Mouse (Mus musculus) C2C12 (cell line): ENCODE results near the gene Ppm1b. TPM values are rescaled to one million over a fixed set of nuclear protein-coding genes. Genes with fewer than 3 reads are reported as not detected.

ENCODE experiments used
- H3K27me3 ChIP-seq: one replicate; pipeline ENCODE4 v1.6.1; 2011; ENCODE audit not compliant: control insufficient read depth, insufficient read depth, insufficient read length
- H3K36me3 ChIP-seq: one replicate; pipeline ENCODE4 v1.6.1; 2011; ENCODE audit not compliant: control insufficient read depth, insufficient read depth
- H3K4me3 ChIP-seq: one replicate; pipeline ENCODE4 v1.5.1; 2011; ENCODE audit warnings: mild to moderate bottlenecking, control low read depth; ENCODE audit not compliant: poor library complexity, insufficient read depth, severe bottlenecking
- H3K79me2 ChIP-seq: one replicate; pipeline ENCODE4 v1.6.1; 2011; ENCODE audit not compliant: control insufficient read depth, insufficient read depth
- H3K79me3 ChIP-seq: one replicate; pipeline ENCODE4 v1.6.1; 2011; ENCODE audit warnings: low read depth, control low read depth
- H3ac ChIP-seq: one replicate; pipeline ENCODE3; 2011; ENCODE audit warnings: low read depth; ENCODE audit not compliant: control insufficient read depth, insufficient read length
- CEBPB ChIP-seq: IDR thresholded peaks from one replicate; pipeline ENCODE4 v1.6.1; 2011; ENCODE audit warnings: low read depth, mild to moderate bottlenecking, control low read depth, moderate library complexity
- CTCF ChIP-seq: IDR thresholded peaks from one replicate; pipeline ENCODE4 v1.5.1; 2011; ENCODE audit not compliant: control insufficient read depth, insufficient read depth, insufficient read length
- FOSL1 ChIP-seq: IDR thresholded peaks from one replicate; pipeline ENCODE4 v1.8.0; 2011; ENCODE audit warnings: mild to moderate bottlenecking, low read length; ENCODE audit not compliant: poor library complexity, insufficient read depth, severe bottlenecking
- MAX ChIP-seq: IDR thresholded peaks from one replicate; pipeline ENCODE4 v1.6.1; 2011; ENCODE audit warnings: mild to moderate bottlenecking, control low read depth
- MYOD1 ChIP-seq: IDR thresholded peaks from one replicate; pipeline ENCODE4 v1.6.1; 2011; ENCODE audit warnings: low read depth; ENCODE audit not compliant: control insufficient read depth, insufficient read length
- MYOG ChIP-seq: IDR thresholded peaks from one replicate; pipeline ENCODE4 v1.6.1; 2011; ENCODE audit not compliant: control insufficient read depth, insufficient read length; ENCODE audit errors: extremely low read depth
- USF1 ChIP-seq: IDR thresholded peaks from one replicate; pipeline ENCODE4 v1.6.1; 2011; ENCODE audit warnings: low read depth, mild to moderate bottlenecking, control low read depth, moderate library complexity
- polyA plus RNA-seq: library from polyadenylated mRNA; unstranded; fragments of >200 nt; fragmentation: generic; extraction: Trizol; gene quantifications from one replicate; pipeline ENCODE4 v1.2.1, GENCODE M21; 2012; ENCODE audit warnings: missing spikeins

The Ppm1b gene
- polyA plus RNA-seq, 1 experiment: 23.3 TPM

- H3ac ChIP-seq: no peak overlapping the region
- no peak overlapping the region for H3K4me3 ChIP-seq
- no peak for TF ChIP-seq MAX
- no peak for TF ChIP-seq MYOD1
- TF ChIP-seq MYOG: no peak
- no peak for TF ChIP-seq FOSL1
- no peak for TF ChIP-seq CTCF
- no peak for TF ChIP-seq USF1
- TF ChIP-seq CEBPB: no peak
- H3K36me3 ChIP-seq: peaks cover 7% of the 10 kb centered on the region
- peaks cover 62% of the 10 kb centered on the region for H3K79me3 ChIP-seq
- H3K27me3 ChIP-seq: no peaks in the 10 kb centered on the region
- H3K79me2 ChIP-seq: peaks cover 68% of the 10 kb centered on the region
These were observed 3.1 kb downstream of the Ppm1b start for GRCm38 (mm10) chr17:84959665-84960020.

GRCm38 (mm10) chr17:84960136-84960535, 3.6 kb downstream of the Ppm1b start:
- peaks cover 12% of the 10 kb centered on the region for H3K36me3 ChIP-seq
- H3K27me3 ChIP-seq: no peaks in the 10 kb centered on the region
- peaks cover 73% of the 10 kb centered on the region for H3K79me2 ChIP-seq
- peaks cover 67% of the 10 kb centered on the region for H3K79me3 ChIP-seq
- TF ChIP-seq MAX: no peak
- no peak for TF ChIP-seq USF1
- no peak for TF ChIP-seq CTCF
- TF ChIP-seq MYOD1: no peak
- no peak for TF ChIP-seq CEBPB
- TF ChIP-seq MYOG: no peak
- no peak for TF ChIP-seq FOSL1
- no peak overlapping the region for H3K4me3 ChIP-seq
- no peak overlapping the region for H3ac ChIP-seq

GRCm38 (mm10) chr17:84962046-84962445, 5.5 kb downstream of the Ppm1b start:
- no peak overlapping the region for H3K4me3 ChIP-seq
- H3K79me2 ChIP-seq: peaks cover 92% of the 10 kb centered on the region
- H3K79me3 ChIP-seq: peaks cover 86% of the 10 kb centered on the region
- peaks cover 12% of the 10 kb centered on the region for H3K36me3 ChIP-seq
- no peak for TF ChIP-seq FOSL1
- no peak for TF ChIP-seq CEBPB
- TF ChIP-seq MYOD1: no peak
- TF ChIP-seq MAX: no peak
- no peak for TF ChIP-seq CTCF
- TF ChIP-seq USF1: no peak
- no peak for TF ChIP-seq MYOG
- H3ac ChIP-seq: no peak overlapping the region
- no peaks in the 10 kb centered on the region for H3K27me3 ChIP-seq

GRCm38 (mm10) chr17:84963651-84964050, 7.1 kb downstream of the Ppm1b start:
- H3K79me3 ChIP-seq: peaks cover 96% of the 10 kb centered on the region
- H3K27me3 ChIP-seq: no peaks in the 10 kb centered on the region

GRCm38 (mm10) chr17:84966231-84966630, 9.7 kb downstream of the Ppm1b start:
- Histone ChIP-seq H3ac (no peak overlapping the region), H3K27me3 (no peaks in the 10 kb centered on the region), H3K36me3 (peaks cover 7% of the 10 kb centered on the region), H3K79me2 (peaks cover 100% of the 10 kb centered on the region), H3K4me3 (no peak overlapping the region), H3K79me3 (peaks cover 97% of the 10 kb centered on the region)
- TF ChIP-seq MAX (no peak), FOSL1 (no peak), MYOD1 (no peak), CEBPB (no peak), CTCF (no peak), USF1 (no peak), MYOG (no peak)

More at GRCm38 (mm10) chr17:84963651-84964050, 7.1 kb downstream of the Ppm1b start:
- Histone ChIP-seq H3ac (no peak overlapping the region), H3K79me2 (peaks cover 100% of the 10 kb centered on the region), H3K36me3 (peaks cover 12% of the 10 kb centered on the region), H3K4me3 (no peak overlapping the region)
- TF ChIP-seq USF1 (no peak), MYOD1 (no peak), CEBPB (no peak)

GRCm38 (mm10) chr17:84967045-84967444, 10.5 kb downstream of the Ppm1b start:
- H3ac ChIP-seq: no peak overlapping the region
- no peak overlapping the region for H3K4me3 ChIP-seq
- peaks cover 7% of the 10 kb centered on the region for H3K36me3 ChIP-seq
- no peaks in the 10 kb centered on the region for H3K27me3 ChIP-seq
- H3K79me2 ChIP-seq: peaks cover 100% of the 10 kb centered on the region
- TF ChIP-seq USF1: no peak
- no peak for TF ChIP-seq CEBPB
- TF ChIP-seq MYOD1: no peak
- TF ChIP-seq MAX: no peak
- no peak for TF ChIP-seq CTCF
- no peak for TF ChIP-seq FOSL1
- no peak for TF ChIP-seq MYOG
- peaks cover 96% of the 10 kb centered on the region for H3K79me3 ChIP-seq
